Mouse (Mus musculus): ENCODE results near the gene Aurka. TPM values are rescaled to one million over a fixed set of nuclear protein-coding genes. Genes with fewer than 3 reads are reported as not detected.

The Aurka gene
- polyA plus RNA-seq, 1 experiment from 2014 or later = 102 TPM

GRCm38 (mm10) chr2:172381898-172382297 lies 11.6 kb upstream of the Aurka start:
- H3K4me2 ChIP-seq = no peak overlapping the region
- 86% methylated on average over 12 of the region's 12 CpGs for WGBS
- no peaks in the 10 kb centered on the region for H3K9me3 ChIP-seq (replicated peaks)
- peaks cover 6% of the 10 kb centered on the region; the same call in 1 of the 2 replicates for H3K4me1 ChIP-seq (replicated peaks)
- H3K36me3 ChIP-seq = peaks cover 65% of the 10 kb centered on the region
- H3K27me3 ChIP-seq (replicated peaks) = no peaks in the 10 kb centered on the region
- no peak for ATAC-seq (ENCODE audit: insufficient number of reproducible peaks, low FRiP score)
- H3K9ac ChIP-seq = no peak overlapping the region
- H3K27ac ChIP-seq (ENCODE audit: poor library complexity, severe bottlenecking) = no peak overlapping the region
- H3K4me3 ChIP-seq = no peak overlapping the region

- H3K9ac ChIP-seq = no peak overlapping the region
- H3K9me3 ChIP-seq (replicated peaks) = no peaks in the 10 kb centered on the region
- WGBS = 93% methylated on average over 11 of the region's 11 CpGs
- peaks cover 71% of the 10 kb centered on the region for H3K36me3 ChIP-seq
- H3K4me3 ChIP-seq = no peak overlapping the region
- H3K4me1 ChIP-seq (replicated peaks) = peaks cover 6% of the 10 kb centered on the region; the same call in 1 of the 2 replicates
- no peaks in the 10 kb centered on the region for H3K27me3 ChIP-seq (replicated peaks)
- no peak for ATAC-seq (ENCODE audit: insufficient number of reproducible peaks, low FRiP score)
- H3K27ac ChIP-seq (ENCODE audit: poor library complexity, severe bottlenecking) = no peak overlapping the region
- no peak overlapping the region for H3K4me2 ChIP-seq
Observed at GRCm38 (mm10) chr2:172381341-172381740, 11.0 kb upstream of the Aurka start.

- Histone ChIP-seq H3K4me3 (no peak overlapping the region), H3K27me3 (replicated peaks) (no peaks in the 10 kb centered on the region), H3K4me2 (no peak overlapping the region), H3K9ac (no peak overlapping the region), H3K4me1 (replicated peaks) (peaks cover 6% of the 10 kb centered on the region; the same call in 1 of the 2 replicates), H3K36me3 (peaks cover 79% of the 10 kb centered on the region), H3K27ac (ENCODE audit: poor library complexity, severe bottlenecking) (no peak overlapping the region), H3K9me3 (replicated peaks) (no peaks in the 10 kb centered on the region)
- no peak for ATAC-seq (ENCODE audit: insufficient number of reproducible peaks, low FRiP score)
- 92% methylated on average over 17 of the region's 17 CpGs for WGBS
Observed at GRCm38 (mm10) chr2:172380513-172380912, 10.2 kb upstream of the Aurka start.

- WGBS = 71% methylated on average over 7 of the region's 7 CpGs
- ATAC-seq (ENCODE audit: insufficient number of reproducible peaks, low FRiP score) = no peak
- Histone ChIP-seq H3K4me3 (no peak overlapping the region), H3K36me3 (peaks cover 97% of the 10 kb centered on the region), H3K27me3 (replicated peaks) (no peaks in the 10 kb centered on the region), H3K9me3 (replicated peaks) (no peaks in the 10 kb centered on the region), H3K4me2 (no peak overlapping the region), H3K9ac (no peak overlapping the region), H3K4me1 (replicated peaks) (no peaks in the 10 kb centered on the region), H3K27ac (ENCODE audit: poor library complexity, severe bottlenecking) (no peak overlapping the region)
Observed at GRCm38 (mm10) chr2:172378332-172378731, 8.0 kb upstream of the Aurka start.

DNA sequence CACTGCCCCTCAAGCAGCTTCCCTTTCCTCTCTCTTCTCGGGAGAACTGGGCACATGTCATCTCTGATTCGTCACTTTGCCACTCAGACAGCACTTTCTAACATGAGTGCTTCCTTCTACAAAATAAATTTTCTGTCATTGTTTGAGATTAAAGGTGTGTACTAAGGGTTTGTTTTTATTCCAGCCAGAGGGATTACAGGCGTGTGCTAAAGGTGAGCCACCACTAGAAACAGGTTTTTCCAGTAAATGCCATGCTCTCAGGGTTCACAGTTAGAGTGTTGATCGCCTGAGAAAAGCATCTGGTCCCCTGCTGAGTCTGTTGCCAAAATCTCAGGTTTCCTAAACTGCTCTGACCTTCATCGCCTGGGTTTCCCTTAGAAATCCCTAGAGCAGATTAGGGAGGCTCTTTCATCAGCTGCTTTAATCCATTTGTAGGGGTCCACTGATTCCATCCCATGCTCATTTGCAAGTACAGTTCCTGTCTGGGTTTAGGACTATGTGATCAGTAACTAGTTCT lies 6.7 kb upstream of the Aurka start:
- ATAC-seq (ENCODE audit: insufficient number of reproducible peaks, low FRiP score) = no peak
- whole genome bisulfite sequencing = 78% methylated on average over 5 of the region's 5 CpGs

GRCm38 (mm10) chr2:172376551-172376950 lies 6.2 kb upstream of the Aurka start:
- Histone ChIP-seq H3K4me2 (no peak overlapping the region), H3K27me3 (replicated peaks) (no peaks in the 10 kb centered on the region), H3K27ac (ENCODE audit: poor library complexity, severe bottlenecking) (no peak overlapping the region), H3K9me3 (replicated peaks) (no peaks in the 10 kb centered on the region), H3K9ac (no peak overlapping the region), H3K4me3 (no peak overlapping the region), H3K4me1 (replicated peaks) (peaks cover 6% of the 10 kb centered on the region), H3K36me3 (peaks cover 89% of the 10 kb centered on the region)
- 87% methylated on average over 4 of the region's 4 CpGs for WGBS
- ATAC-seq (ENCODE audit: insufficient number of reproducible peaks, low FRiP score) = no peak

More for the DNA sequence above, 6.7 kb upstream of the Aurka start:
- Histone ChIP-seq H3K27ac (ENCODE audit: poor library complexity, severe bottlenecking) (no peak overlapping the region), H3K4me2 (no peak overlapping the region), H3K9ac (no peak overlapping the region), H3K27me3 (replicated peaks) (no peaks in the 10 kb centered on the region), H3K36me3 (peaks cover 94% of the 10 kb centered on the region), H3K4me1 (replicated peaks) (peaks cover 1% of the 10 kb centered on the region; the same call in 1 of the 2 replicates), H3K9me3 (replicated peaks) (no peaks in the 10 kb centered on the region), H3K4me3 (no peak overlapping the region)

DNA sequence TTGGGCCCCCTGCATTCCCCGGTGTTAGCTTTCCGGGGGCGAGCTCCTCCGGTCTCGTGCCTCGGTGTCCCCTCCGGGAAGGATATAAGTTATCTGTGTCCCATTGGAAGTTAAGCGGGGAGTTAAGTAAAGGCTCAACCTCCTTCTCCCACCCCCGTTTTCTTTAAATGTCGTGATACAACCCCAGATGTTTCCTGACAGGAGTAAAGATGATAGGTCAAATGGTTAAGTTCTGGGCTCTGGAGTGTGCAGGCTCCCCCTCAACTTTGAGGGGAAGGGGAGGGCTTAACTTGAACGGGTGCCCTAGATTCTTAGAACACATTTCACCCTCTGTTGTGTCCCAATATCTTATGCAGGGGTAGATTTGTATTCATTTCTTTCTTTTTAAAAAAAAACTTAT lies 923 bp upstream of the Aurka start:
- Histone ChIP-seq H3K4me1 (replicated peaks) (peaks cover 30% of the 10 kb centered on the region), H3K36me3 (peaks cover 56% of the 10 kb centered on the region), H3K9ac (peak overlapping the region; percentile 92), H3K4me3 (peak overlapping the region; percentile 94), H3K4me2 (peak overlapping the region; percentile 91), H3K27ac (ENCODE audit: poor library complexity, severe bottlenecking) (peak overlapping the region; percentile 77; the same call in 1 of the 2 replicates), H3K9me3 (replicated peaks) (no peaks in the 10 kb centered on the region), H3K27me3 (replicated peaks) (no peaks in the 10 kb centered on the region)
- no peak for ATAC-seq (ENCODE audit: insufficient number of reproducible peaks, low FRiP score)
- WGBS = 0% methylated on average over 11 of the region's 11 CpGs

DNA sequence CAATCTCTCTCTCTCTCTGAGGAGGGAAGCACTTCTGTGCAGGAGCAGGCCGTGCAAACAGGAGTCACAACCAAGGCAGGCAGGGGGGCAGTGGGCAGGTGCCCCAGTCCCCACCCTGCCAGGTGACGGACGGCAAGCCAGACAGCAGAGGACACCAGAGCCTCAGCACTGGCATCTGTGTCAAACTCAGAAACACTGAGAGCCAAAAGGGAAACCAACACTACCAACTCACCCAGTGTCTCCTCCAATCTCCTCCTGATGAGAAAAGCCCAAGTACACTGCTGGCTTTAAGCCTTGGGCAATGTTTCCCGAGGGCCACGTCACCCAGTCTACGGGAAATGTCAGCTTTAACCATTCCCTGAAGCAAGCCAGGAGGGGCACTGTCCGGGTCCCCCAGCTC lies 7.2 kb downstream of the Aurka start:
- H3K27me3 ChIP-seq (replicated peaks) = no peaks in the 10 kb centered on the region
- H3K9ac ChIP-seq = no peak overlapping the region

DNA sequence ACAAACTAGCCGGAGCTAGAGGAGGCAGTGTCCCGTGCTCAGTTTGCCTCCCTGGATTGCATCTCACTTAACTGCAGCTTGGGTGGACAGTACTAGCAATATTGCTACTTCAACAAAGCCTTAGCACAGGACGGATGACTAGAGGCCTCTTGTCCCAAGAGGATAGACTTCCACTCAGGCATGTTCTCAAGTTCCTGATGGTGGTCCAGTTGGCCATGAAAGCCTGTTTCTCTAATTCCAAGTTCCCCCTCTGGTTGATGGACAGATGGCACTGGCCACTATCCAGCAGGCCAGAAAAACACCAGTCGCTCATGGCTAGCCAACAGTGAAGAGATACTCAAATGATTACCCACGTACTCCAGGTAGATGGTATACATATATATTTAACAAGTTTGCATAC lies 14.5 kb downstream of the Aurka start:
- peaks cover 83% of the 10 kb centered on the region for H3K36me3 ChIP-seq

More for the DNA sequence above, 7.2 kb downstream of the Aurka start:
- Histone ChIP-seq H3K27ac (ENCODE audit: poor library complexity, severe bottlenecking) (no peak overlapping the region), H3K4me2 (no peak overlapping the region), H3K4me3 (no peak overlapping the region), H3K4me1 (replicated peaks) (peaks cover 8% of the 10 kb centered on the region), H3K9me3 (replicated peaks) (no peaks in the 10 kb centered on the region), H3K36me3 (peaks cover 96% of the 10 kb centered on the region)
- no peak for ATAC-seq (ENCODE audit: insufficient number of reproducible peaks, low FRiP score)
- 93% methylated on average over 7 of the region's 7 CpGs for WGBS

GRCm38 (mm10) chr2:172354761-172355160 lies 15.6 kb downstream of the Aurka start:
- no peaks in the 10 kb centered on the region for H3K9me3 ChIP-seq (replicated peaks)
- peaks cover 73% of the 10 kb centered on the region for H3K36me3 ChIP-seq

More for the DNA sequence above, 14.5 kb downstream of the Aurka start:
- Histone ChIP-seq H3K9me3 (replicated peaks) (no peaks in the 10 kb centered on the region), H3K4me3 (no peak overlapping the region), H3K4me1 (replicated peaks) (0 out of 2 replicates have a peak, but pooled peaks cover 1% of the 10 kb centered on the region), H3K4me2 (no peak overlapping the region), H3K27me3 (replicated peaks) (no peaks in the 10 kb centered on the region), H3K27ac (ENCODE audit: poor library complexity, severe bottlenecking) (no peak overlapping the region), H3K9ac (no peak overlapping the region)
- ATAC-seq (ENCODE audit: insufficient number of reproducible peaks, low FRiP score) = no peak
- 85% methylated on average over 5 of the region's 5 CpGs for WGBS

DNA sequence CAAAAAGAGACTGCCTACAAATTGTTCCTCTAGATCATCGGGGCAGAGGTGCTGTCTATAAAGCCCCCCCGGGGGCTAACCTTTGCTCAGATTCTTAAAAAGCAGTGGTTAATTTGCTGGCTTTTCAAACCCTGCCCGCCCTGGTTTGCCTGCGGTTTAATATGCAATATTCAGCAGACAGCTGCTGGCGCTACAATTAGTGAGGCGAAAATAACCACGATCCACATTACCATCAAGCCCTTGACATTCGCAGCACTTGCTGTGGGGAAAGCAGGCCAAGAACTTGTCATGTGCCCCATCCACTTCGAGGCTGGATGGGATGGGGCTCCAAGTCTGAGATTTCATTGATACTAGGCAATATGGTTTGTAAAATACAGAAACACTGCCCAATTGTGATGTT lies 17.1 kb downstream of the Aurka start:
- Histone ChIP-seq H3K4me2 (no peak overlapping the region), H3K9me3 (replicated peaks) (no peaks in the 10 kb centered on the region), H3K9ac (no peak overlapping the region), H3K27me3 (replicated peaks) (no peaks in the 10 kb centered on the region), H3K4me3 (no peak overlapping the region), H3K27ac (ENCODE audit: poor library complexity, severe bottlenecking) (no peak overlapping the region), H3K4me1 (replicated peaks) (peaks cover 17% of the 10 kb centered on the region), H3K36me3 (peaks cover 57% of the 10 kb centered on the region)
- WGBS = 87% methylated on average over 9 of the region's 9 CpGs
- ATAC-seq (ENCODE audit: insufficient number of reproducible peaks, low FRiP score) = no peak

More at GRCm38 (mm10) chr2:172354761-172355160, 15.6 kb downstream of the Aurka start:
- Histone ChIP-seq H3K4me1 (replicated peaks) (0 out of 2 replicates have a peak, but pooled peaks cover 5% of the 10 kb centered on the region), H3K27me3 (replicated peaks) (no peaks in the 10 kb centered on the region), H3K4me3 (no peak overlapping the region), H3K4me2 (no peak overlapping the region), H3K27ac (ENCODE audit: poor library complexity, severe bottlenecking) (no peak overlapping the region), H3K9ac (no peak overlapping the region)
- WGBS = 88% methylated on average over 9 of the region's 9 CpGs
- no peak for ATAC-seq (ENCODE audit: insufficient number of reproducible peaks, low FRiP score)

- Histone ChIP-seq H3K27me3 (replicated peaks) (no peaks in the 10 kb centered on the region), H3K36me3 (peaks cover 33% of the 10 kb centered on the region), H3K4me1 (replicated peaks) (peaks cover 35% of the 10 kb centered on the region), H3K9ac (no peak overlapping the region), H3K27ac (ENCODE audit: poor library complexity, severe bottlenecking) (no peak overlapping the region), H3K9me3 (replicated peaks) (no peaks in the 10 kb centered on the region), H3K4me2 (peak overlapping the region; percentile 8), H3K4me3 (no peak overlapping the region)
- no peak for ATAC-seq (ENCODE audit: insufficient number of reproducible peaks, low FRiP score)
- WGBS = 46% methylated on average over 8 of the region's 8 CpGs
Observed at GRCm38 (mm10) chr2:172350773-172351172, 19.6 kb downstream of the Aurka start.

Data from heart, embryonic 12.5 days (tissue).